Mouse (Mus musculus) olfactory bulb, adult 2 months (tissue): ENCODE results near the gene Mab21l3.

ENCODE experiments used
- CTCF ChIP-seq: fragments of 200-500 bp; IDR thresholded peaks from 2 replicates; pipeline ENCODE4 v1.5.1; 2012; ENCODE audit warnings: low read depth, mild to moderate bottlenecking, low read length, moderate library complexity; ENCODE audit not compliant: insufficient read depth
- POLR2A ChIP-seq: fragments of 200-500 bp; IDR thresholded peaks from 2 replicates; pipeline ENCODE4 v1.6.1; 2012; ENCODE audit warnings: mild to moderate bottlenecking, low read depth, low read length, moderate library complexity; ENCODE audit not compliant: insufficient read depth

GRCm38 (mm10) chr3:101895376-101895910 lies 46.7 kb upstream of the Mab21l3 start:
- TF ChIP-seq POLR2A = no peak
- no peak for TF ChIP-seq CTCF
